Mouse (Mus musculus): ENCODE results near the gene Cerk.

The Cerk gene

GRCm38 (mm10) chr15:86091201-86091997, 94.5 kb downstream of the Cerk start:
- no peak for DNase-seq (ENCODE audit: low spot score in 2 of 2)

GRCm38 (mm10) chr15:86090578-86090977, 95.4 kb downstream of the Cerk start:
- DNase-seq (ENCODE audit: low spot score in 2 of 2): no peak

GRCm38 (mm10) chr15:86089991-86090529, 95.9 kb downstream of the Cerk start:
- no peak for DNase-seq (ENCODE audit: low spot score in 2 of 2)

All from spleen, postnatal 36 days (tissue).